Mouse (Mus musculus) bone marrow macrophage, adult 2 months (primary cell): ENCODE measurements around the gene Treml1.

ENCODE experiments used
- CTCF ChIP-seq: IDR thresholded peaks from 2 replicates; pipeline ENCODE4 v1.5.1; 2012; ENCODE audit warnings: low read depth, mild to moderate bottlenecking, low read length, moderate library complexity
- POLR2A ChIP-seq: IDR thresholded peaks from 2 replicates; pipeline ENCODE4 v1.6.1; 2012; ENCODE audit warnings: mild to moderate bottlenecking, low read depth, low read length, borderline replicate concordance

DNA sequence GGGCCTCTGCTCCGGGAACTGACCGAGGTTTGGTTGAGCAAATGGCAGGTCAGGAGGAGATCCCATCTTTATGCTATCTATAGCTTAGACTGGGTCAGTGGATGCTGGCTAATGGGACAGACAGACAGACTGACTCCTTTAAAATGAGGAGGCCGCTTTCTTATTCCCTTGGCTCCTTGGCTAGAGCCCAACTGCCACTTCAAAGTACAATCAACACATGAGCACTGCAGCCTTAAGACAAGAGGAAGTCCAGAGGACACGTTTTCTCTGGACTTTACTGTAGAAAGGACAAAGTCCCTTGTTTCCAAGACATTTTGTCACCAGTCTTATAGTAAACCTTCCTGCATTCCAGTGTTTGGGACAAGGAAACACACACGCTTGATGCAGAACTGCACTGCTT, 31.7 kb downstream of the Treml1 start:
- TF ChIP-seq POLR2A (no peak), CTCF (no peak)
